Mouse (Mus musculus) forebrain, embryonic 16.5 days (tissue): ENCODE data around the gene Plch2. TPM values are rescaled to one million over a fixed set of nuclear protein-coding genes. Genes with fewer than 3 reads are reported as not detected.

Experiments
- ATAC-seq: fragments of 200-750 bp; cut with Nextera tagmentation; 2 replicates; pipeline ENCODE4 v1.8.0; 2017; ENCODE audit warnings: mild to moderate bottlenecking, moderate library complexity
- H3K27ac ChIP-seq: fragments of 300-500 bp; sonication (generic); 2 replicates; pipeline ENCODE4 v1.5.1; 2014; ENCODE audit warnings: low read length, control low read depth
- H3K27me3 ChIP-seq: fragments of 300-500 bp; sonication (generic); replicated peaks from 2 replicates; pipeline ENCODE4 v1.6.1; 2014; ENCODE audit warnings: low read length; ENCODE audit not compliant: control insufficient read depth, insufficient read depth
- H3K36me3 ChIP-seq: fragments of 300-500 bp; sonication (generic); 2 replicates; pipeline ENCODE4 v1.6.1; 2014; ENCODE audit not compliant: control insufficient read depth, insufficient read depth
- H3K4me1 ChIP-seq: fragments of 300-500 bp; sonication (generic); replicated peaks from 2 replicates; pipeline ENCODE4 v1.6.1; 2014; ENCODE audit warnings: low read length; ENCODE audit not compliant: control insufficient read depth, insufficient read depth
- H3K4me2 ChIP-seq: fragments of 300-500 bp; sonication (generic); 2 replicates; pipeline ENCODE4 v1.6.1; 2014; ENCODE audit warnings: mild to moderate bottlenecking, low read length, control low read depth
- H3K4me3 ChIP-seq: fragments of 300-500 bp; sonication (generic); replicated peaks from 2 replicates; pipeline ENCODE4 v1.5.1; 2014; ENCODE audit warnings: mild to moderate bottlenecking, low read length, control low read depth
- H3K9ac ChIP-seq: fragments of 300-500 bp; sonication (generic); replicated peaks from 2 replicates; pipeline ENCODE4 v1.6.1; 2014; ENCODE audit warnings: low read depth, low read length, control low read depth
- H3K9me3 ChIP-seq: fragments of 300-500 bp; sonication (generic); 2 replicates; pipeline ENCODE4 v1.6.1; 2016; ENCODE audit warnings: low read length; ENCODE audit not compliant: control insufficient read depth
- WGBS: fragments of 180-500 bp; shearing (Covaris S2); extraction: QIAGEN DNeasy Blood & Tissue Kit; methylation state at CpG from one replicate; pipeline ENCODE4 v1.1.7; 2014; 5-methylcytosine and 5-hydroxymethylcytosine counted together
- polyA plus RNA-seq: library from polyadenylated mRNA; unstranded; fragments of >200 nt; fragmentation: Nextera tagmentation; extraction: Ambion mirVana; gene quantifications from 2 replicates; pipeline ENCODE4 v1.2.1, GENCODE M21; 2015

Plch2 gene
- polyA plus RNA-seq, 1 experiment from 2014 or later: 14.1 TPM

- H3K4me1 ChIP-seq: peaks cover 54% of the 10 kb centered on the region
- H3K36me3 ChIP-seq: no peaks in the 10 kb centered on the region
- H3K4me2 ChIP-seq: peak overlapping the region; percentile 39
- H3K9ac ChIP-seq: peak overlapping the region; percentile 55
- H3K9me3 ChIP-seq: no peaks in the 10 kb centered on the region
- H3K4me3 ChIP-seq: peak overlapping the region; percentile 35
- no peaks in the 10 kb centered on the region for H3K27me3 ChIP-seq
- ATAC-seq: peak; percentile 76
- under 1% methylated on average over 10 of the region's 10 CpGs for WGBS
- peak overlapping the region; percentile 33; the same call in 1 of the 2 replicates for H3K27ac ChIP-seq
Observed at GRCm38 (mm10) chr4:155019336-155019847, 37.2 kb downstream of the Plch2 start.

DNA sequence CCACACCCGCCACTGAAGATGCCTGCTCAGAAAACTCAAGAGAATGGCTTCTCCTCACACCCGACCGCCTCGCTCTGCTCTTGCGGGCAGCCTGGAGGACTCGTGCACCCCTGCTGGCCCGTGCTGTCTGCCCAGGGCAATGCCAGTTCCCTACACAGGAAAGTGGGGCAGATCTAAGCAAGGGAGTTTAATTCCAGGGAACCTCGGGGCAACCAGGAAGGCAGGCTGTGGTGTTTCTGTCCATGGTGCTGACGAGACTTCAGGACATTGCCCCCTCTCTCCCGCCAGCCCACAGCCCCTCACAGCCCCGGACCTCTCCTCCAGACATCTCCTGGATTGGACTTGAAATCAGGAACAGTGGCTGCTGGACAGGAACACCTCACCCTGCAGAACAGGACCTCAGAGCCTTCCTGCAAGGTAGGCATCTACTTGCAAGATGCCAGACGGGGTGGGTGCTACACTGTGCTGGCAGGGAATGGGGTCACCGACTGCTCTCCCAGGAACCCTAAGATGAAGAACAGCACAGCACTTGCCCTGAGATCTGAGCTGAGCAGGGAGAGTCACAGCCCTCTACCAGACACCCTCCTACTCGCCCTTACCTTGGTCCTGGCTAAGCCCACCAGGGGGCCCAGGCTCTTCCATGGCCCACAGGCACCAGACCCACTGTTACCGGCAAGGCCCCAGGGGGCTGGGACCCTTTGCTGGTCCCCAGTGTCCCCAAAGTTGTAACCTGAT, 37.8 kb downstream of the Plch2 start:
- peak overlapping the region; percentile 35 for H3K4me3 ChIP-seq
- peak overlapping the region; percentile 33; the same call in 1 of the 2 replicates for H3K27ac ChIP-seq
- 4% methylated on average over 15 of the region's 15 CpGs for WGBS
- H3K36me3 ChIP-seq: no peaks in the 10 kb centered on the region
- peak overlapping the region; percentile 39 for H3K4me2 ChIP-seq
- no peaks in the 10 kb centered on the region for H3K9me3 ChIP-seq
- no peaks in the 10 kb centered on the region for H3K27me3 ChIP-seq
- H3K9ac ChIP-seq: peak overlapping the region; percentile 55
- peak; percentile 62; the same call in 1 of the 2 replicates for ATAC-seq
- peaks cover 48% of the 10 kb centered on the region for H3K4me1 ChIP-seq

DNA sequence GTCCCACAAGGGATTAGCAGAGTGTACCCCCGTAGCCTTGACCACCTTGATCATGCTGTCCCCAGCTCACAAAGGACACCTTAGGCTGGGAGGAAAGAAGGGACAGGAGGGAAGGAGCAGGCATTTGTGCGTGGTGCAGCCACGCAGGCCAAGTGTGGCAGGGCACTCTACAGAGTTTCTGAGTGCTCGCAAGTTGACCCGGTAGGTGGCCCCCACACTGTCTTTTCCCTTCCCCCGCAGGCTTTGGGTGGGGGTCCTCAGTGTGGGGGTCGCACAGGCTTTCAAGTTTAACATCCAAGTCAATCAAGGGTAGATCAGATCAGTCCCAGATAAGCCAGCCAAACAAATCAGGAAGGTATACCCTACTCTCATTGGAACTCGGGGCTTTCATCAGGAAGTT, 38.5 kb downstream of the Plch2 start:
- no peaks in the 10 kb centered on the region for H3K9me3 ChIP-seq
- ATAC-seq: no peak
- H3K9ac ChIP-seq: no peak overlapping the region
- no peak overlapping the region for H3K4me2 ChIP-seq
- 72% methylated on average over 8 of the region's 8 CpGs for WGBS
- no peaks in the 10 kb centered on the region for H3K27me3 ChIP-seq
- no peak overlapping the region for H3K27ac ChIP-seq
- no peak overlapping the region for H3K4me3 ChIP-seq
- peaks cover 48% of the 10 kb centered on the region for H3K4me1 ChIP-seq
- H3K36me3 ChIP-seq: no peaks in the 10 kb centered on the region

DNA sequence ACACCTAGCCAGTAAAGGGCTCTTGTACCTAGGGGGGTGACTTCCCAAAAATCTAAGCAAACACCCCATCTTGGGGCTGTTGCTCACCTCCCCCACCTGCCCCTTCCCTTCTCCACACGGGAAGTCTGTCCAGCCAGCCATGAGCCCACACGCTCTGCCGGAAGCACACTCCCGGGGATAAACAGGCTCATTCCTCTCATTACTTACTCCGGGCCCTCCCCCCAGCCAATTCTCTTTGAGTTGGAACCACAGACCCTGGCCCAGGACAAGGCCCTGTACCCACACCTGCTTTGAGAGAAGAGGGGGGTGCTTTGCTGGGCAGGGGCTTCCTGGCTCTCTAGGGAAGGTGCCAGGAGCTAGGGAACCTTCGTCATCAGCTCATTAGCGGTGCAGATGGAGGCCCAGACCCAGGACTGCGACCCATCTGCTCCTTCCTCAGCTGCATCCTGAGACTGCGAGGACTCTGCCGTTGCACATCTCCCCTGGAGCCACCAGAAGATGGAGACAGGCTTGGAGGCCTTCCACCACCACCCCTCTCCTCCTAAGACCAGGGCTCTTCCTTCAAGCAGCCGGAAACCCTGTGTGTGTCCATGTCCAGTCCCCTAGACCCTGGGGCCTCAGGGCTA, 39.2 kb downstream of the Plch2 start:
- no peaks in the 10 kb centered on the region for H3K9me3 ChIP-seq
- peaks cover 48% of the 10 kb centered on the region for H3K4me1 ChIP-seq
- H3K36me3 ChIP-seq: no peaks in the 10 kb centered on the region
- peak; percentile 24; the same call in 1 of the 2 replicates for ATAC-seq
- WGBS: 46% methylated on average over 11 of the region's 11 CpGs
- H3K27me3 ChIP-seq: no peaks in the 10 kb centered on the region
- H3K27ac ChIP-seq: 0 out of 2 replicates have a peak overlapping the region, but pooled peaks have one; percentile 6
- no peak overlapping the region for H3K9ac ChIP-seq
- no peak overlapping the region for H3K4me2 ChIP-seq
- H3K4me3 ChIP-seq: no peak overlapping the region

DNA sequence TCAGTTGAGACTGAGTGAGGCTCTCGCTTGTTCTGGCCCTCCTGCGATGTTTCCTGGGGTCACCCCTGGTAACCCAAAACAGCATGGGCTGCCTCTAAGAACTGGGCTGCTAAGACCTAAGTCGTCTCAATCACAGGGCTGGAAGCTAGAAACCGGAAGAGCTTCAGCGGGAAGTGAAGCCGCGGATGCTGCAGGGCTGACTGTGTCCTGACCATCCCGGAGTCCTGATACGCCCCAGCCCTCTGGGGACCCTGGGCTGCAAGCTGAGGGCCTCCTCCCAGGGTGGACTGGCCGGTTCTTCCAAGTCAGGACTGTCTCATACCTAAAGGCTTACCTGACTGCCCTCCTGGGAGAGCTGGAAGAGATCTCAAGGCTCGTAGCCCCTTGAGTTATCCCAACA, 39.8 kb downstream of the Plch2 start:
- WGBS: 62% methylated on average over 11 of the region's 11 CpGs
- Histone ChIP-seq H3K4me2 (no peak overlapping the region), H3K36me3 (no peaks in the 10 kb centered on the region), H3K4me3 (no peak overlapping the region), H3K9ac (no peak overlapping the region), H3K9me3 (no peaks in the 10 kb centered on the region), H3K27ac (no peak overlapping the region), H3K27me3 (no peaks in the 10 kb centered on the region), H3K4me1 (peaks cover 46% of the 10 kb centered on the region)
- ATAC-seq: no peak

DNA sequence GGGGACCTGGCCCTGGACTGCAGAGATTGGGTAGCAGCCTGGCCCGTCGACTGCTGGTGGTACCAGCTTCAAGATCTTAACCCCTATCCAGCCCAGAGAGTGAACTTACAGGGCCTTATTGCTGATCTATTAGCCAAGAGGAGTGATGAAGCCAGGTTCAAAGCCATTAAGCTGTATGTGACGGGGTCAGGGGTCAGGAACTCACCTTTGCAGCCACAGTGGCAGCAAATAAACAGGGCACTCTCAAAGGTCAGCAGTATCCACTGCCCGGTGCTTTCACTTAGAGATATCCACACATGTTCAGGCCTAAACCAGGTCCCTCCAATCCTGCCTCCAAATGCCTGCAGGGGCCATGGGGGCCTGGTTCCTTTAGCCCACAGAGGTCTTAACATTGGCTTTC, 41.0 kb downstream of the Plch2 start:
- ATAC-seq: no peak
- Histone ChIP-seq H3K27me3 (no peaks in the 10 kb centered on the region), H3K9me3 (no peaks in the 10 kb centered on the region), H3K36me3 (no peaks in the 10 kb centered on the region), H3K4me1 (peaks cover 48% of the 10 kb centered on the region), H3K27ac (no peak overlapping the region), H3K4me2 (no peak overlapping the region), H3K9ac (no peak overlapping the region), H3K4me3 (no peak overlapping the region)
- WGBS: 77% methylated on average over 4 of the region's 4 CpGs

DNA sequence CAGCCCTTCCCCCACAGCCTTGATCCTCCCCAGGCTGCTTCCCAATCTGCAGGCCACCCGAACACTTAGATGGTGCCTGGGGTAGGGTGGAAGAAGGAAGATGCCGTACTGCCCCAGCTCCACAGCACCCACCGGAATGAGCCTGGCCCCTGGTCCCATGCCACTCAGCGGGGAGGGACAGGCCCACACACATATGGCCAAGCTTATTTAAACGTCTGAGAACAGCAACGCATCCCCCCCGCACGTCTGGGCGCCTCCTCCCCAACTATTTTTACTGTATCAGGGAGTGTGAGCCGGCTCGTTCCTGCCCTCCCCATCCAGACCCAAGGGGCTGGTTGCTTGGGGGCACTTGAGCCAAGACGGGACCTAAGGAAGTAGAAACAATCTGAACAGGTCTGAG, 41.8 kb downstream of the Plch2 start:
- WGBS: 66% methylated on average over 12 of the region's 12 CpGs
- Histone ChIP-seq H3K27ac (no peak overlapping the region), H3K36me3 (no peaks in the 10 kb centered on the region)

GRCm38 (mm10) chr4:155014244-155014643, 42.3 kb downstream of the Plch2 start:
- WGBS: 62% methylated on average over 14 of the region's 14 CpGs
- H3K9me3 ChIP-seq: no peaks in the 10 kb centered on the region
- no peaks in the 10 kb centered on the region for H3K27me3 ChIP-seq
- no peak for ATAC-seq
- no peak overlapping the region for H3K4me2 ChIP-seq
- H3K27ac ChIP-seq: no peak overlapping the region
- no peaks in the 10 kb centered on the region for H3K36me3 ChIP-seq
- H3K4me3 ChIP-seq: no peak overlapping the region
- H3K4me1 ChIP-seq: peaks cover 36% of the 10 kb centered on the region
- H3K9ac ChIP-seq: no peak overlapping the region

More for the DNA sequence above, 41.8 kb downstream of the Plch2 start:
- H3K4me2 ChIP-seq: no peak overlapping the region
- ATAC-seq: no peak
- H3K4me1 ChIP-seq: peaks cover 41% of the 10 kb centered on the region
- no peak overlapping the region for H3K4me3 ChIP-seq
- no peak overlapping the region for H3K9ac ChIP-seq
- H3K9me3 ChIP-seq: no peaks in the 10 kb centered on the region
- H3K27me3 ChIP-seq: no peaks in the 10 kb centered on the region

GRCm38 (mm10) chr4:155012788-155013187, 43.8 kb downstream of the Plch2 start:
- Histone ChIP-seq H3K27me3 (no peaks in the 10 kb centered on the region), H3K9me3 (no peaks in the 10 kb centered on the region), H3K36me3 (no peaks in the 10 kb centered on the region), H3K4me1 (peaks cover 23% of the 10 kb centered on the region), H3K4me2 (no peak overlapping the region), H3K4me3 (no peak overlapping the region), H3K9ac (no peak overlapping the region), H3K27ac (no peak overlapping the region)
- 2% methylated on average over 4 of the region's 4 CpGs for WGBS
- peak; percentile 52; the same call in 1 of the 2 replicates for ATAC-seq
